Mouse (Mus musculus) cerebellum, adult 18-20 months (tissue): ENCODE data around the gene Akap1.

Experiments
- DNase-seq, 2 experiments: peaks; one replicate each; pipeline ENCODE4 v3.0.0; 2021

Akap1 gene

DNA sequence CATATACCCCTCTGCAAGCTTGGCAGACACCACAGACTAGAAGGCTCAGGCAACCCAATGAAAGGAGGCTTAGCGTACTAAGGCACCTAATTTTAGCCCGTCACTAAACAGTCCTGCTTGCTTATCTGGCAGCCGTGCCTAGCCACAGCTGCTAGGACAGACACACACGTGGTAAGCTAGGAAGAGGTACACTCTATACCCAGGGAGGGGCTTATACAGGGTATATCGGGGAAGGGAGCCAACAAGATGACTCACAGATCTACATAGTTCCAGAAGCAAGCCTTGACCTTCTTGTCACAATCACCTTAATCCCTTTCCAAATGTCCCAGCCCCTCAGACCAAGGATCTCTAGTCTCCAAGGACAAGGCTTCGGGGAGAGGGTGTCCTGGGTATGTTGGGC lies 23.0 kb downstream of the Akap1 start:
- no peak for DNase-seq

DNA sequence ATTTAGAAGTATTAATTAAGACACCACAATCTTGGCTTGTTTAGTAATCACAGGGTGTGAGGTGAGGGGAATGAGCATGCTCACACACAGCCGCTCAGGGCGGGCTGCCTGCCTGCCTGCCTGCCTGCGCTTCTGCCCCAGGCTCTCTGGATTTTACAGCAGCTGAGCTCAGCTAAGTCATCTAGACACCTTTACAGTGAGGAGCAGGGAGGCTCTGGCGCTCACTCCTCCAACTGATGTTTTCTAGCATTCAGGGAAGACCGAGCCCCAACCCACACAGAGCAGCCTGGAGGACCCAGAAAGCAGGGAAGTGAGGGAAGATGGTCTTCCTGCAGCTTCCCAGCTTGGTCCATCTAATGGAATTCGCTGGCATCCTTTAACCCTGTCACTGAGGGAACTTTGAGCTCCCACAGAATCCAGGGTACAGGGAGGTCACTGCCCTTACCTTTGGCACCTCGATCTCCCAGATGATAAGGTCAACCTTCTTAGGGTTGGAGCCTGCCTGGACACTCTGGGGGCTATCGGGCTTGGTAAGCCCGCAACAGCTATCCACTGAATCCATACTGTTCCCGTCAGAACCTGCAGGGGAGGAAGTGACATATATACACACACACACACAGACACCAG lies 23.5 kb downstream of the Akap1 start:
- DNase-seq: no peak

DNA sequence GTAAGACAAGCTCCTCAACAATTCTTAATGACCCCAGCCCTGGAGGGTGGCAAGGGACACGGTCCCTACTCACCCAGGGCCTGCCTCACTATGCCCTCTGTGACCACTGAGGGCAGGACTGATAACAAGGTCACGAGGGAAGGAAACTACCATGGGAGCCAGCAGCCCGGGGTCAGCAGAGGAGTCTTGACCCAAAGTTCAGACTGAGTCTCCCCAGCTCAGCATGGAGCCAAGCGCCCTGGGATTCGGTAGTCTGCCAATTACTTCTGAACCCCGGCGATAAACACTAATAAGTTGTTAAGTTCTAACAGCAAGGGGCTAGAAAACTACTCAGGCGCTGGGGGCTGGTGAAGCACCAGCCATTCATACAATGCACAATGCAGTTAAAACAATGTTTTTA lies 24.1 kb downstream of the Akap1 start:
- DNase-seq: no peak

GRCm38 (mm10) chr11:88839379-88839778 lies 25.0 kb downstream of the Akap1 start:
- DNase-seq: no peak

- no peak for DNase-seq
Measured at GRCm38 (mm10) chr11:88838630-88839029, 25.8 kb downstream of the Akap1 start.

DNA sequence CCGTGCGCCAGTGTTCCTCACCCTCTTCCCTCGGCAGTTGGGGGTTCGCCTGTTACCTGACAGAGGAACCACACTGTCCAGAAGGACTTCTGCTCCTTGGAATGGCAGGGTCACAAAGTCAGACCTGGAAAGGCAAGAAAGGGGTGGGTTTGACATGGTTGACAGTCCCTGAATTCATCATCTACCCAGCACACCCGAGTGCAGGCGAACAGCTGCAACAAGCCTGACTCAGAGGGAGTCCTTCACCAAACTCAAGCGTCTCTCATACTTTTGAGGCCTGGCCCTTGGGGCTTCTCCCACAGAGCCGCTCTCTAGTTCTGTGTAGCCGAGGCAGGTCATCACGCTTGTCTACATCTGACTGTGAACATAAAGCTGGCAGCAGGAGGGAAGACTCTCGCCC lies 29.8 kb downstream of the Akap1 start:
- DNase-seq: no peak

GRCm38 (mm10) chr11:88834134-88834533 lies 30.3 kb downstream of the Akap1 start:
- no peak for DNase-seq

DNA sequence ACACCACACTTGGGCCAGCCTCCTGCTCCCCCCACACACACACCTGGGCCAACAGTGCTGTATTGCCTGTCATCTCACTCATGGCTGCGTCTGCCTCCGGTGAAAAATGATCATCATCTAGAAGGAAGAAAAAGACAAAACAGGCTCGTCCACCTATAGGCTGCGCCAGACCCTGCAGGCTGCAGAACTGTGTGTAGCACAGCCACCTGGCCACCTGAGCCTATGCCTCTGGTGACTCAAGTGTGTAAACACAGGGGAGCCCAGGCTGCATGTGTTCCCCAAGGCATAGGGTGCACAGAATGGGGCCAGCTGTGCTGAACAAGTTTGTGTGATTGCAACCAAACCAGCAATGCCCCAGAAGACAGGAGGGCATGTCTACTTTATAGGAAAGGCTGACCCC lies 31.3 kb downstream of the Akap1 start:
- peak in 1 of 2 experiments; percentile 2 for DNase-seq

DNA sequence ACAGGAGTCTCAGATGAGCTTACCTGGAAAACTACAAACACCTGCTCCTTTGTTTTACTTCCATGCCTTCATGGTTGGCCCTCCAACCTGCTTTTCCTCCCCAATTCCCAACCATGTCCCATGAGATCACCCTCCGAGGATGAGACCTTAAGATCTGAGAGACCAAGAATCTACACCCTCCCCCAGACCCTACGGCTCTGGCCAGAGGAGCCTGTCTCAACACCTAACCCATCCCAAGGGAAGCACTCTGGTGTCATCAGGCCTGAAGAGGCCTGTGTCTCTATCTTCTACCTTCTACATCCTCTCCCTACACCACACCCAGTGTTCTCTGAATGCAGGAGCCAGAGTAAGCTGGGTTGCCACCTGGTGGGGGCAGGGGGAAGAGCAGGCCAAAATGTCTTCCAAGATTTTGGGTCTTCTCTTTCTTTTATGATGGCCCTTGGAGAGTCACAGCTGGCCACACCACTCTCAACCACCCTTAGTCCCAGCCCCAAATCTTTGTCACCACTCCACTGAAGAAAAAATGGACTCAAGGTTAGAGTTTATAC lies 34.1 kb downstream of the Akap1 start:
- DNase-seq: peak; percentile 28 to 36

DNA sequence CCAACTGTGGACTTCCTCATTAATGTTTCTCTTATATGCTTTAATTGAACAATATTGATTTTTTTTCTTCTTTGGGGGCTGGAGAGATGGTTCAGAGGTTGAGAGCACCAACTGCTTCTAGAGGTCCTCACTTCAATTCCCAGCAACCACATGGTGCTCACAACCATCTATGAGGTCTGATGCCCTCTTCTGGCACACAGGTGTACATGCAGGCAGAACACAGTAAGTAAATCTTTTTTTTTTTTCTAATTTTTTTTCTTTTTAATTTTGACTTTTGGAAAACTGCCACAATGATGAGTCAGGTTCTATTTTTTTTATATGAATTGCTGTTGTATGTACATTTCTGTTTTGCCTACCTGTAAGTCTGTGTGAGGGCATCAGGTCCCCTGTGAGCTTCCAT lies 35.9 kb downstream of the Akap1 start:
- DNase-seq: peak in 1 of 2 experiments; percentile 1

DNA sequence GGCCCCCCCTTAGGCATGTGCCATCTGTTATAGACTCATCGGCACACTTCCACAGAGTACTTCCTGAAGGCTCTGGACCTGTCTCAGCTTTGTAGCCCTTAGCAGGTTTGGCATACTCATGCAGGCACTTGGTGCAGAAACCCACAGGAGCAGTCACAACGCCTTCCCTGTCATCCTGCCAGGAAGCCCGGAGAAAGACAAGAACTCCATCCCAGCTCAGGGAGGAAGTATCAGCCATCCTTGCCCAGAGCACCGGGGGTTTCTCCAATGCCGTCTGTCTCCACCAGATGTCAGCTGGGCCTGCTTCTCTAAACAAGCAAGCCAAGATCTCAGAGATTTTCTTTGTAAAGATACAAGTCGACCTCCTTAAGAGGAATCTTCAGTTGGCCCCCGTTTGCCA lies 38.5 kb downstream of the Akap1 start:
- DNase-seq: peak; percentile 50 to 52

DNA sequence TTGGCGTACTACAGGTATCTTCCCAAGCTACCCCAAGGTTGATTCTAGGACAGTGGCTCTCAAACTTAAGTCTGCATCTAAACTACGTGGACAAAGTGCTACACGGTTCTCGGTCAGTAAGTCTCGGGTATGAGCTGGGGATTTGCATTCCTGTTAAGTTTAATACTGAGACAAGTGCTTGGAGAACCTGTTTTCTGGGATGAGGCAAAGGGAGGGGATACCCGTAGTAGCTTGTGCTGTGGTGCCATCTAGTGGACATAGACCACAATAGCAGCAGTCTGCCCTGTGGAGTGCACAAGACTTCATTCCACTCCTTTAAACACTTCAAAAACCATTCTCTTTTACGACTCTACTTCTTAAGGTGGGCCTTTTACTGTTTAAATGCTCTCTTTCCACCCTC lies 41.4 kb downstream of the Akap1 start:
- DNase-seq: peak; percentile 70 to 78

- no peak for DNase-seq
Measured at GRCm38 (mm10) chr11:88822526-88822925, 41.9 kb downstream of the Akap1 start.

GRCm38 (mm10) chr11:88820742-88821576 lies 43.4 kb downstream of the Akap1 start:
- DNase-seq: no peak

DNA sequence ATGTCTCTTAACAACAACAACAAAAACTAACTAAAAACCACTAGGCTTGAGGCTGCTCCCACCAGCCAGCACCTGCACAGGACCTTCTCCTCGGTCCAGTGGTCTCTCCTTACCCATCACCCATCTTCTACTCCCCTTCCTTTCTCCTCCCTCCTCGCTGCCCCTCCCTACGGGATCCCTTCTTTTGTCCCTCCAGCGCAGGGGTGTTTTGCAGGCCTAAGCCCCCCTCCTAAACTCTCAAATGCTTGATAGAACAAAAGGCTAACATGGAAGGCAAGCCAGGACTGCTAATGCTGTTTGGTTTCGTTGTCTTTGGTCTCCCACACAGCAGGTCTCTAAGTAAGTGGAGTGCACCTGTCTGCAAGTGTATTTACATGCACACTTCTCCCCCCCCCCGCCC lies 44.1 kb downstream of the Akap1 start:
- DNase-seq: no peak

- no peak for DNase-seq
Measured at GRCm38 (mm10) chr11:88817061-88817460, 47.3 kb downstream of the Akap1 start.

DNA sequence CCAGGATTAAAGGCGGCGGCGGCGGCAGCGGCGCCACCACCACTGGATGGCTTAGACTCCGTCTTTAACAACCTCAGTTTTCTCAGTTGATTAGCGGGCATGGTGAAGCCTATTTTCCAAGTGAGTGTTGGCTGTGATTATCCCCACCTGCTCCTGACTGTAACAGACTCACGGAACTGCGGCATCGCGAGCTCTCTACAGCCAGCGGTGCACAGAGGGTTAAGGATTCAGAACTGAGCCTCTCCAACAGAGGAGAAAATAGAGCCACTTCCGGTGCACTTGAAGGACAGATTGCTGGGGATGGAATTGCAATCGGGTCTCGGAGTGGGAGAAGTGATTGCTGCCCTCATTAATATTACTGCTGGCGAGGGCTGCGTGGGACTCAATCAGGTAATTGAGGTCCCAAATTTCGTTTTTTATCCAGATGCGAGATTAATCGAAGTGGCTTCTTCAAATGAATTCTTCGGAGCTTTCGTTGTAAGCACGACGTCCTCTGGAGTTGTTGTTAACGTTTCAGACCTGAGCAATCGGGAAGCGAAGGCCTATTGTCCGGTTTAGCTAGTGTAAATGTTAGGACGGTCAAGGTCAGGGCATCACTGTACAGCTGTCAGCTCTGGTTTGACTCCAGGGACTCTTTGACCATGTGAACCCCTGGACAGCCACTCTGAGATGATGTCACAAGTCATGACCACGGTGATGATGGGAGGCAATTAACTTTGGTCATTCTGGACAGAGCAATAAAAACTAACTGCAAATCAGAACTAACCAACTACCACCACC lies 61.0 kb downstream of the Akap1 start:
- no peak for DNase-seq

DNA sequence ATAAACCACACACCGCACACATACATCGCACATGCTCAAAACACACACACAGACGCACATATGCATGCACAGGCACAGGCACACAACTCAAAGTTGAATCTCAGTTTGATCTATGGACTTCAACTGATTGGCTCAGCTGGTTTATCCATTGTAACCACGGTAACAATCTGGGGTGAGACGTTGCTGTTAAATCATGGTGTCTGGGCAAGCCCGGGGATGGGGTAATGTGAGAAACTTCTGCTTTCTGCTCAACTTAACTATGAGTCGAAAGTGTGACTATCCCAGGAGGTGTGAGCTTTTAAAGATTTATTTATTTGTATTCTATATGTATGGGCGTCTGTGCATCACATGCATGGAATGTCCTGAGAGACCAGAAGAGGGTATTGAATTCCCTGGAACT lies 68.2 kb downstream of the Akap1 start:
- no peak for DNase-seq

GRCm38 (mm10) chr11:88789893-88790292 lies 74.5 kb downstream of the Akap1 start:
- no peak for DNase-seq

GRCm38 (mm10) chr11:88786816-88787215 lies 77.6 kb downstream of the Akap1 start:
- no peak for DNase-seq

- DNase-seq: no peak
Measured at GRCm38 (mm10) chr11:88783525-88783924, 80.9 kb downstream of the Akap1 start.

DNA sequence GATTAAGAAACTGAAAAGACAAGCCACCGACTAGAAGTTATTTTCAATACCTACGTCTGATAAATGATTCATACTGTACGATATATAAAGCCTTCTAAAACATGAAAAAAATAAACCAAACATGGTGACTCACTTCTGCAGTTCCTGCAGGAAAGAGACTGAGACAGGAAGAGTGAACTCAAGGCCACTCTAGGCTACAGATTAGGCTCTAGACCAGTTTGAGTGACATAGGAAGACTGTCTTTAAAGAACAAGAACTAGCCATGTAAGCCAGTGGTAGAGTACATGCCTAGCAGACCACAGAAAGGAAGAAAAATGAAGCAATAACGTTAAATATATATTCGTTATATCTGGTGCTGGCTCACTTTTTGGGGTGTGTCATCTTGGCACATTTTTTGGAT lies 81.9 kb downstream of the Akap1 start:
- DNase-seq: no peak
